Mouse (Mus musculus): ENCODE measurements at regions not wholly inside any gene's neighbourhood (a gene's known extent, or its start where the extent isn't known, plus 50 kb on each side); places are given as distances from the start of the nearest gene placed in this dataset.

DNA sequence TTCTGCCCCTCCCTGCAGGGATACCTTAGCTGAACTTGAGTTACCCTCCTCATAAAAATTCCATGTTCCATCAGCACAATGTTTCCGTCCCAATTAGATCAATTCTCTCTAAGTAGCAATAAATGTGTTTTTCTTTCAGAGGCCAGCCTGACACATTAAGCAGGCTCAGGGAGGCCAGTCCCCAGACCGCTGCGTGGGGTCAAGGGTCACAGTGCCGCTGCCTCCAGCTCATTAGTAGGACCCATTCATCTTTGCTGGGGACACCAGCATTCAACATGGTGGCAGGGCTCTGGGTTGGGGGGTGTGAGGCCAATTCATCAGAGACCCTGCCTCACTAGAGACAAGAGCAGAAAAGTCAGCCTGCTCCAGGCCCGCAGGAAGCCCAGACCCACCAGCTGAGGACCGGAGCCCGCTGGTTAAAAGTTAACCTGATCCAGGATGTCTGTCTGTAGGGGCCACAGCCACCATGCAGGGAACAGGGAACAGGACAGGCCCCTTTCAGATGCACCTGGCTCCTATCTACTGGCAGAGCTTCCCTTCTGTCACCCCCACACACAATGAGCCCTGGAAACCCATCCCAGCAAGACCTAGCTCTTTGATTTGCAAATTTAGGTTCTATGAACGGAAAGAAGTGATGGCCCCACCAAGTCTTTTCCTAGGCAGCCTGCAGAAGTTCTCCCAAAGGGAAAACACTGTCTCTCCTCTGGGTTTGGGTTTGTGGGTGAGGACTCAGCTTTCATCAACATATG lies 119.1 kb upstream of the Top1 start:
- no peak for TF ChIP-seq CTCF (IDR thresholded peaks at IDR 0.05; ENCODE audit: borderline replicate concordance, control insufficient read depth, extremely low read depth, insufficient read depth, low read length, poor library complexity)
- TF ChIP-seq POLR2A (IDR thresholded peaks at IDR 0.05; ENCODE audit: control insufficient read depth, extremely low read depth, insufficient read depth, low read length, poor library complexity), result no peak

All from thymus, adult 2 months (tissue).